Mouse (Mus musculus) G1E (cell line): ENCODE results near the gene Cd44. TPM values are rescaled to one million over a fixed set of nuclear protein-coding genes. Genes with fewer than 3 reads are reported as not detected.
A peak's percentile ranks its signal among the peaks of the same experiment; 100 is the strongest.

Source experiments
- ATAC-seq: 2 replicates; pipeline ENCODE4 v1.8.0; 2016; ENCODE audit warnings: mild to moderate bottlenecking; ENCODE audit not compliant: insufficient number of reproducible peaks, poor library complexity, low FRiP score, severe bottlenecking; ENCODE audit errors: extremely low read depth
- DNase-seq: peaks from one replicate; pipeline ENCODE4 v3.0.0; 2012; ENCODE audit warnings: low spot score
- H3K27me3 ChIP-seq: 2 replicates; pipeline ENCODE4 v1.6.1; 2012; ENCODE audit warnings: mild to moderate bottlenecking, low read length, inconsistent platforms; ENCODE audit not compliant: insufficient read depth
- H3K36me3 ChIP-seq: replicated peaks from 2 replicates; pipeline ENCODE3; 2012; ENCODE audit warnings: mild to moderate bottlenecking, inconsistent platforms
- H3K4me1 ChIP-seq: 2 replicates; pipeline ENCODE4 v1.6.1; 2012; ENCODE audit warnings: low read depth, low read length, inconsistent platforms, mixed read lengths; ENCODE audit not compliant: insufficient read depth
- H3K4me3 ChIP-seq: 2 replicates; pipeline ENCODE4 v1.5.1; 2012; ENCODE audit warnings: low read depth, mild to moderate bottlenecking, inconsistent platforms, low read length, moderate library complexity, mixed read lengths
- H3K9me3 ChIP-seq: replicated peaks from 2 replicates; pipeline ENCODE4 v1.6.1; 2012; ENCODE audit warnings: inconsistent platforms
- CTCF ChIP-seq: IDR thresholded peaks from 2 replicates; pipeline ENCODE4 v1.5.1; 2012; ENCODE audit warnings: low read depth, low read length, inconsistent platforms, mixed read lengths
- GATA1 ChIP-seq: IDR thresholded peaks from 2 replicates; pipeline ENCODE4 v1.6.1; 2012; ENCODE audit warnings: borderline replicate concordance, low read length, inconsistent platforms, mixed read lengths
- GATA2 ChIP-seq: IDR thresholded peaks from 2 replicates; pipeline ENCODE4 v1.6.1; 2012; ENCODE audit warnings: low read depth, low read length, inconsistent platforms, borderline replicate concordance
- POLR2AphosphoS5 ChIP-seq: IDR thresholded peaks from 2 replicates; pipeline ENCODE4 v1.6.1; 2012; ENCODE audit warnings: low read depth, low read length, inconsistent platforms; ENCODE audit not compliant: insufficient replicate concordance
- TAL1 ChIP-seq: conservative IDR thresholded peaks from 2 replicates; pipeline ENCODE4 v1.6.1; 2012; ENCODE audit warnings: low read depth, low read length, inconsistent platforms, mixed read lengths
- polyA plus RNA-seq: library from polyadenylated mRNA; stranded (reverse); fragments of >175 nt; gene quantifications from 2 replicates; pipeline ENCODE4 v1.2.3, GENCODE M21; 2012
- total RNA-seq, 2 experiments: library from RNA; stranded (forward) in 1 of 2; stranded (reverse) in 1 of 2; fragments of 200-1000 nt in 1 of 2; fragments of >200 nt in 1 of 2; fragmentation: Nextera tagmentation in 1 of 2; gene quantifications; 2 replicates each; pipeline ENCODE4 v1.2.3; 2014 to 2017

The Cd44 gene
- total and polyA plus RNA-seq, 3 experiments = 5.5 to 79.2 (median 39.8) TPM

DNA sequence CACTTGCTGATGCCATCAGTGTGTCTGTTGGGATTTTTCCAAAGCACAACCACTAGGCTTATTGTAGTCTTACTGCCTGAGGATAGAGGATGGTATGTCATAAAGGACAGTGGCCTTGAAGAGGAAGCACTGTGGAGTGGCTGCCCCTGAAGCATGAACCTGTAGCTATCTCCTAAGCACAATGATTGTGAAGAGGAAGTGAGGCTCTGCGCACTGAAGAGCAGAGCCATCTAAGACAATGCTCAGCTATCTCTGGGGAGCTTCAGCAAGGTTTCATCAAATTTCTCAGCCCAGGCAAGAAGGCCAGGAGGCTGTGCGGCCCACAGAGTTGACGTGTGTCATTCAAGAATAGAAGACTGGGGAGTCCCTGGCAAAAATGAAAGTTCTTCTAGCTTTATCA is 106.4 kb downstream of the Cd44 start:
- DNase-seq = no peak
- H3K4me3 ChIP-seq = no peak overlapping the region
- ATAC-seq = peak; percentile 28; the same call in 1 of the 2 replicates

DNA sequence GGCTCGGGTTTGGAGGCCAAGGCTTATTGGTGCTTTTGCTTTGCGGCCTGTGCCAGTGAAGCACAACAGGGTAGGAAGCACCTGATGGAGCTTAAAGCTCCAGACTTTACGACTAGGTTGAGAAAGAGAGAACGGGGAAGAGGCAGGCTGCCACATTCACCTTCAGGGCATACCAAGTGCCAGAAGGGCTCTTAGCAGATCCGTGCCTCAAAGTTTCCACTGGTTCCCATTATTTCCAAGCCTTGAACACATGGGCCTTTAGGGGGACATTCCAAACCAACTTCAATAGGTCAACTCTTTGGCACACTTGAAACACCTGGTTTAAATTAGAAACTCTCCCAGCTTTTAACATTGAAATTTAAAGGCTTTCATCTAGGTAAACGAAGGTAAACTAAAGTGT is 108.7 kb downstream of the Cd44 start:
- DNase-seq = no peak
- Histone ChIP-seq H3K27me3 (peaks cover 57% of the 10 kb centered on the region), H3K36me3 (no peaks in the 10 kb centered on the region), H3K4me1 (peaks cover 8% of the 10 kb centered on the region; the same call in 1 of the 2 replicates), H3K4me3 (no peak overlapping the region), H3K9me3 (no peaks in the 10 kb centered on the region)
- no peak for ATAC-seq
- no peak for TF ChIP-seq POLR2AphosphoS5
- no peak for TF ChIP-seq CTCF
- TF ChIP-seq GATA1 = no peak

More for the DNA sequence above, 106.4 kb downstream of the Cd44 start:
- Histone ChIP-seq H3K27me3 (peaks cover 53% of the 10 kb centered on the region), H3K4me1 (peaks cover 8% of the 10 kb centered on the region; the same call in 1 of the 2 replicates), H3K9me3 (no peaks in the 10 kb centered on the region), H3K36me3 (no peaks in the 10 kb centered on the region)
- no peak for TF ChIP-seq CTCF
- no peak for TF ChIP-seq GATA2
- TF ChIP-seq GATA1 = no peak
- no peak for TF ChIP-seq POLR2AphosphoS5
- TF ChIP-seq TAL1 = no peak

DNA sequence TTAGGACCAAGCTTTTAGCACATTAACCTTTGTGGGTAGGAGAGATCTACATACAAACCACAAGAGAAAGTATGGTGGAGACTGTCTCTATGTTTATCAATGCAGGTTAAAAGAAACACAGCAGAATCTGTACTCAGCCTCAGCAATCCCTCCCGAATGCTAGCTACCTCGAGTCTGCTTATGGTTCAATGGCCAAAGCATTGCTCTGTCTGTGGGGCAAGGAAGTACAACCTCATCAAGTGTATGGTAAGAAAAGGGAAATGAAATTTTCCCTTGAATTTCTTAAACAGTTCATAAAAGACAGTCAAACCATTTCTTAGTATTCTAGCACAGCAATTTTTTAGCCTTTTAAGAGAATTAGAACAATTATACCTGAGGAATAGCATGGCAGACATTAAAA is 109.8 kb downstream of the Cd44 start:
- Histone ChIP-seq H3K36me3 (no peaks in the 10 kb centered on the region), H3K27me3 (peaks cover 54% of the 10 kb centered on the region), H3K9me3 (no peaks in the 10 kb centered on the region), H3K4me3 (no peak overlapping the region), H3K4me1 (peaks cover 8% of the 10 kb centered on the region; the same call in 1 of the 2 replicates)
- no peak for TF ChIP-seq TAL1
- no peak for DNase-seq
- no peak for ATAC-seq

DNA sequence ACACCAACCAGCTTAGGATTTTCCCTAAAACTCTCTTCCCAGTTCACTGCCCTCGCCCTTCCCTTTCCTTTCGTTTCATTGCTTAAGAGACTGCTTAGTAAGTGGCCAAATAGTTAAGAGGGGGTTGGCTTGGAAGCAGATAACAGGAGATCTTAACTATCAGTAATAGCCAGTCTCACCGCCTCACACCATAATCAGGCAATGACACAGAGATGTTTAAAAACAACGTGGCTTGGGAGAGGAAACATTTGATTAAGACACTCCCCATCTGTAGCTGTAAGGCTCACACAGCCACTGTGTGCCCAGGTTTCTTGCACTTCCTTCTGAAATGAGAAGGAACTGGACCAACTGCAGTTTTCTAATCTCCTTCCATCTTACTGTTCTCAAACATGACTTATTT is 115.8 kb downstream of the Cd44 start:
- Histone ChIP-seq H3K4me1 (peaks cover 5% of the 10 kb centered on the region), H3K36me3 (no peaks in the 10 kb centered on the region), H3K4me3 (no peak overlapping the region), H3K27me3 (peaks cover 38% of the 10 kb centered on the region), H3K9me3 (no peaks in the 10 kb centered on the region)
- peak; percentile 67 for ATAC-seq
- no peak for DNase-seq
- TF ChIP-seq TAL1 (no peak), POLR2AphosphoS5 (no peak), CTCF (no peak), GATA1 (no peak), GATA2 (no peak)

DNA sequence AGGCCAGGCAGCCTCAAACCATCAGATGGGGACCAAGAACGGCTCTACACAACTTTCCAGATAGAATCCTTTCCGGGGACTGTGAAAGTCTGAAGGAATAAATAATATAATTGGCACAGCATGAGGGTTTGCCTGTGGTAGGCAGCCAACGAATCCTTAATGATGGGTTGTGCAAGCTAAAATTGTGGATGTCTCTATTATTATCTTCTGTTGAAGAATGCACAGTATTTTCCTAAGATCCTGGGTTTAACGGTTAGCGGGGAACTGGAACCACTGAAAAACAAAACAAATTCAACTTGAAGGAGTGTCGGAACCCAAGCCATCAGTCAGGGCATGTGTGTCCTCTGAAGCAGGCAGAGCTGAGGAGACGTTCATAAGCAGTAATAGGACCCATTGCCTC is 118.7 kb downstream of the Cd44 start:
- ATAC-seq = no peak
- Histone ChIP-seq H3K9me3 (no peaks in the 10 kb centered on the region), H3K36me3 (no peaks in the 10 kb centered on the region), H3K4me3 (no peak overlapping the region), H3K27me3 (peaks cover 40% of the 10 kb centered on the region), H3K4me1 (peaks cover 5% of the 10 kb centered on the region)
- TF ChIP-seq GATA1 (no peak), GATA2 (no peak), TAL1 (no peak), POLR2AphosphoS5 (no peak), CTCF (no peak)
- DNase-seq = no peak

DNA sequence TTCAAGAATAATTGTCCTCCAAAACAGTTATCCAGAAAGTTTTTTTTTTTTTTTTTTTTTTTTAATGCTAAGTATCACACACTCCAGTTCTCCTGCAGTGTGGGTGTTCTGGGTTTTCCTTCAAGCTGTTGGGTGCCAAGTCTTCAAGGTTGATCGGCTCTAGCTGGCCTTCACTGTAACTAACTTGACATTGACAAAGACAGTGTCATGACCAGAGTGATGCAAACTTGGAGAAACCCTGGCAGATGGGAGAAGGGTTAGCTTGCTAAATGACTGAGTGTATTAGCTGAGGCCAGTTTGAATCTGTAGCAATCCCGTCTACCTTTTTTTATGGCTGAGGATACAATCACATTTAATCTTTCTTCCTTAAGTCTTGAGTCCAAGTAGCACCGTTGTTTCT is 123.3 kb downstream of the Cd44 start:
- H3K4me3 ChIP-seq = no peak overlapping the region
- H3K36me3 ChIP-seq = no peaks in the 10 kb centered on the region
- TF ChIP-seq CTCF = no peak
- no peak for TF ChIP-seq TAL1
- no peak for TF ChIP-seq GATA2
- TF ChIP-seq POLR2AphosphoS5 = no peak
- TF ChIP-seq GATA1 = no peak
- peaks cover 54% of the 10 kb centered on the region for H3K27me3 ChIP-seq
- DNase-seq (no peak), ATAC-seq (no peak)
- no peaks in the 10 kb centered on the region for H3K4me1 ChIP-seq
- no peaks in the 10 kb centered on the region for H3K9me3 ChIP-seq

DNA sequence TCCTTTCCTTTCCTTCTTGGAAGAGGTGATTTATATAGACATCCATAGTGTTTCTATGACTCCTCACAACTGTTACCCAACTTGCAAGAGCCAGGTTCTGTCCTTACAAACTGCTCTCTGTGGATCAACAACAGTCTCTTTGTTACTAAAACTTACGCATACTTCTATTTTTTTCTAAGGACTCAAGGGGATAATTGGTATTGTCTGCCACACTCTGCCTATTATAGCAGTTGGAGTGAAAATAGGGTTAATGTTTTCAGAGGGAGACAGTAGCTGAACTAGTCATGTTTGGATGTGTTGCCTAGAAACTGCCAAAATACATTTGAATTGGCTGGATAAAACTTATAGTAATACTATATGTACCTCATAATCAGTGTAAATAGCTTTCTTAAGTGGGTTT is 125.9 kb downstream of the Cd44 start:
- DNase-seq (no peak), ATAC-seq (no peak)
- Histone ChIP-seq H3K36me3 (no peaks in the 10 kb centered on the region), H3K9me3 (no peaks in the 10 kb centered on the region), H3K4me3 (no peak overlapping the region), H3K4me1 (no peaks in the 10 kb centered on the region), H3K27me3 (peaks cover 51% of the 10 kb centered on the region)
- no peak for TF ChIP-seq GATA2
